8 mouse cellular contexts compared by ENCODE assay signal in the genomic region with DNA sequence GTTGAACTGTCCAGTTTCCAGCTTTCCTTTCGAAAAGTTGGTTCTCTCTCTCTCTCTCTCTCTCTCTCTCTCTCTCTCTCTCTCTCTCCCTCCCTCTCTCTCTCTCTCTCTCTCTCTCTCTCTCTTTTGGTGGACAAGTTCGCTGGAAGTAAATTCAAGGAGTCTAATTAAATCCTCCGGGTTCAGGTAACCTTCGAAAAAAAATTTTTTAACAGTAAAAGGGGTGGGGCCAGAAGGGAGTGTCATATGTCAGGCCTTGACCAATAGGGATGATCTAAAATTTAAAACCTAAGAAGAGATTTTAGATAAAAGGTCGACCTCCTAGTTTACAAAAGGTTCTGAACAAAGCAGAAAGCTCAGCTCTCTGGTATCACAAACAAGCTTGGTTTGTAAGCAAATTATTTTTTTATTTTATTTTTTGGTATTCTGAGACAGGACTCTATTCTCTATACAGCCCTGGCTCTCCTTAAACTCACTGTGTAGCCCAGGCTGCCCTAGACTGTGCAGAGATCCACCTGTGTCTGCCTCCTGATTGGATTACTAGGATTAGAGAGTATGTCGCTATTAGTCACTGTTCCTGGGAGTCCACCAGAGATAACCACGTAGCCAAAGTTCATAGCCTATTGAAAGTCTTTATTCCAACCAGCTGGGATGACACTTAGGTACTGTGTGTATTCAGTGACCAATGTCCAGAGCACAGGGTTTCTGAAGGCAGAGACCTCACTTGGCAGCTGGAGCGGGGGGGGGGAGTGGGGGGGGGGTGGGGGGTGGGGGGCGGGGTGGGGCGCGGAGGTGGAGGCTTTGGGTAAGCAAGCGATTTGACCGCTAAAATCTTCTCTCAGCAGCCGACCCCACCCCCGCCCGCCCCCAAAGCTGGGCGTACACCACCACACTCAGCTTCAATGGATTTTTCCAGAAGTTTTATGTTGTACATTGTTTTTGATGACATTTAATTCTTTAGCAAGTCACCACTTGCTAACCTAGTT. TPM values are rescaled to one million over a fixed set of nuclear protein-coding genes. Genes with fewer than 3 reads are reported as not detected.
DNase-seq lines count a peak whose midpoint lies in the region; ATAC-seq and TF ChIP-seq lines count a peak whose summit lies in the region.

No protein-coding gene starts in this region.

- dilution Hi-C loops in CH12.LX (cut with MboI; ENCODE audit: extremely low pct_ligation_motif_present, extremely low pct_unique_long_range_greater_than_20kb, low sequenced_read_pairs) = no loop called here

- ATAC-seq in activated CD4-positive, CD25-positive, alpha-beta regulatory T cell, adult 4 months = peak; percentile 71
- peak; percentile 62 for ATAC-seq in embryonic facial prominence, embryonic 14.5 days (ENCODE audit: low read depth)

- TF ChIP-seq CTCF in CH12.LX (conservative IDR thresholded peaks at IDR 0.05 in 1 of 2, IDR thresholded peaks at IDR 0.05 in 1 of 2; ENCODE audit: low read depth in 2 of 2, low read length in 2 of 2) = no peak

- 0 out of 2 replicates have a peak, but pooled peaks have one; percentile 40 for TF ChIP-seq EP300 in CH12.LX (IDR thresholded peaks at IDR 0.05; ENCODE audit: low read length)

- H3K4me2 ChIP-seq in CH12.LX (ENCODE audit: insufficient read depth, low read depth, poor library complexity, severe bottlenecking) = peak overlapping the region; percentile 97
- H3K4me2 ChIP-seq in embryonic facial prominence, embryonic 14.5 days (ENCODE audit: low read depth, low read length) = peak overlapping the region; percentile 79

- no peaks in the 10 kb centered on the region for H3K9me3 ChIP-seq in CH12.LX (replicated peaks; ENCODE audit: low read length)
- H3K9me3 ChIP-seq in embryonic facial prominence, embryonic 14.5 days (ENCODE audit: control insufficient read depth, low read length) = no peaks in the 10 kb centered on the region
- H3K9me3 ChIP-seq in midbrain, embryonic 10.5 days (replicated peaks) = 0 out of 2 replicates have a peak, but pooled peaks cover 4% of the 10 kb centered on the region

- peak overlapping the region; percentile 64 to 74 (median 74) for H3K4me3 ChIP-seq in CH12.LX (replicated peaks in 1 of 3; ENCODE audit: low read depth in 2 of 3, low read length in 2 of 3, poor library complexity in 1 of 3)
- H3K4me3 ChIP-seq in embryonic facial prominence, embryonic 14.5 days (ENCODE audit: low read depth, low read length) = peak overlapping the region; percentile 61
- peak overlapping the region; percentile 73 for H3K4me3 ChIP-seq in midbrain, embryonic 10.5 days

- no peak for TF ChIP-seq RAD21 in CH12.LX (IDR thresholded peaks at IDR 0.05; ENCODE audit: low read depth, low read length)

- peaks cover 27% of the 10 kb centered on the region for H3K79me2 ChIP-seq in CH12.LX (replicated peaks; ENCODE audit: control insufficient read depth, extremely low read depth, insufficient read depth, poor library complexity, severe bottlenecking)

- 5% methylated on average over 16 of the region's 17 CpGs for WGBS in embryonic facial prominence, embryonic 14.5 days
- 4% methylated on average over 15 of the region's 17 CpGs for WGBS in midbrain, embryonic 10.5 days

- H3K36me3 ChIP-seq in CH12.LX (replicated peaks in 1 of 2; ENCODE audit: control insufficient read depth in 1 of 2, insufficient read depth in 1 of 2, low read length in 1 of 2) = peaks cover 12 to 18% of the 10 kb centered on the region in 2 experiments
- H3K36me3 ChIP-seq in embryonic facial prominence, embryonic 14.5 days (ENCODE audit: control insufficient read depth, insufficient read depth, low read length) = peaks cover 22% of the 10 kb centered on the region
- H3K36me3 ChIP-seq in midbrain, embryonic 10.5 days = peaks cover 28% of the 10 kb centered on the region

- intact Hi-C loops in heart, postnatal 10 days (cut with DNase I) = no loop called here
- intact Hi-C loops in left cerebral cortex, postnatal 4 days (cut with DNase I) = no loop called here

- in situ Hi-C loops in CH12.LX (cut with MboI; ENCODE audit: low pct_ligation_motif_present, low pct_unique_long_range_greater_than_20kb, low sequenced_read_pairs) = no loop called here

- H3K27me3 ChIP-seq in CH12.LX (replicated peaks) = no peaks in the 10 kb centered on the region
- no peaks in the 10 kb centered on the region for H3K27me3 ChIP-seq in embryonic facial prominence, embryonic 14.5 days (replicated peaks; ENCODE audit: control insufficient read depth, insufficient read depth, low read length)
- no peaks in the 10 kb centered on the region for H3K27me3 ChIP-seq in midbrain, embryonic 10.5 days (ENCODE audit: low read depth, poor library complexity, severe bottlenecking)

- H3K9ac ChIP-seq in CH12.LX (ENCODE audit: insufficient read depth, low read depth) = peak overlapping the region; percentile 96
- peak overlapping the region; percentile 91 for H3K9ac ChIP-seq in embryonic facial prominence, embryonic 14.5 days (ENCODE audit: low read depth, low read length)

- TF ChIP-seq POLR2A in CH12.LX (IDR thresholded peaks at IDR 0.05; ENCODE audit: low read depth, low read length) = no peak; the same call in 1 of the 2 replicates

- peaks cover 0 to 27% of the 10 kb centered on the region in 2 experiments; a peak in 2 of 4 replicates for H3K4me1 ChIP-seq in CH12.LX (ENCODE audit: control insufficient read depth in 1 of 2, insufficient read depth in 2 of 2)
- H3K4me1 ChIP-seq in embryonic facial prominence, embryonic 14.5 days (ENCODE audit: control insufficient read depth, insufficient read depth, low read length) = peaks cover 10% of the 10 kb centered on the region
- H3K4me1 ChIP-seq in midbrain, embryonic 10.5 days = peaks cover 29% of the 10 kb centered on the region

- DNase-seq in CH12.LX (ENCODE audit: extremely low read depth) = peak; percentile 80
- DNase-seq in embryonic facial prominence, embryonic 14.5 days (ENCODE audit: low spot score) = peak; percentile 88
- DNase-seq in heart, postnatal 10 days = peak; percentile 70 to 80
- DNase-seq in kidney, postnatal 4 days = peak; percentile 26 to 75
- peak; percentile 60 for DNase-seq in midbrain, embryonic 10.5 days (ENCODE audit: low spot score)
- DNase-seq in thymus, postnatal 0 days (ENCODE audit: low spot score) = peak; percentile 80
- DNase-seq in left cerebral cortex, postnatal 4 days = no peak

- H3K27ac ChIP-seq in CH12.LX (ENCODE audit: insufficient read depth, low read depth) = peak overlapping the region; percentile 96
- peak overlapping the region; percentile 100 for H3K27ac ChIP-seq in embryonic facial prominence, embryonic 14.5 days (replicated peaks; ENCODE audit: low read depth, low read length)
- H3K27ac ChIP-seq in midbrain, embryonic 10.5 days (replicated peaks) = peak overlapping the region; percentile 96

TF ChIP-seq in CH12.LX, 34 proteins besides CTCF, POLR2A, EP300 and RAD21 (continues in another document):
- no peak for TF ChIP-seq ETS1 (conservative IDR thresholded peaks at IDR 0.05; ENCODE audit: low read depth, low read length)
- 0 out of 2 replicates have a peak, but pooled peaks have one; percentile 6 for TF ChIP-seq MAX (IDR thresholded peaks at IDR 0.05; ENCODE audit: low read length)
- TF ChIP-seq ZMIZ1 (IDR thresholded peaks at IDR 0.05; ENCODE audit: low read depth, low read length) = no peak
- TF ChIP-seq GABPA (IDR thresholded peaks at IDR 0.05; ENCODE audit: insufficient replicate concordance, low read depth, low read length) = no peak
- TF ChIP-seq TBP (conservative IDR thresholded peaks at IDR 0.05; ENCODE audit: low read depth, low read length) = 0 out of 2 replicates have a peak, but pooled peaks have one; percentile 40
- no peak for TF ChIP-seq UBTF (IDR thresholded peaks at IDR 0.05; ENCODE audit: low read depth, low read length)
- TF ChIP-seq JUND (conservative IDR thresholded peaks at IDR 0.05; ENCODE audit: low read depth, low read length) = no peak
- TF ChIP-seq POLR2AphosphoS2 (IDR thresholded peaks at IDR 0.05; ENCODE audit: low read depth, low read length) = peak; percentile 56; the same call in 1 of the 2 replicates
- TF ChIP-seq HCFC1 (IDR thresholded peaks at IDR 0.05; ENCODE audit: low read depth, low read length) = peak; percentile 12; the same call in 1 of the 2 replicates
- TF ChIP-seq USF2 (conservative IDR thresholded peaks at IDR 0.05; ENCODE audit: low read depth, low read length) = peak; percentile 69
- no peak for TF ChIP-seq ZKSCAN1 (IDR thresholded peaks at IDR 0.05; ENCODE audit: borderline replicate concordance, low read depth, low read length)
- no peak for TF ChIP-seq TCF12 (IDR thresholded peaks at IDR 0.05; ENCODE audit: low read depth, low read length)
- no peak for TF ChIP-seq KAT2A (IDR thresholded peaks at IDR 0.05; ENCODE audit: insufficient replicate concordance, low read length)
- no peak for TF ChIP-seq MAFK (IDR thresholded peaks at IDR 0.05; ENCODE audit: insufficient replicate concordance, low read length)
- TF ChIP-seq IRF4 (IDR thresholded peaks at IDR 0.05; ENCODE audit: low read depth, low read length) = peak; percentile 35; the same call in 1 of the 2 replicates
- peak; percentile 89; the same call in 1 of the 2 replicates for TF ChIP-seq MAZ (IDR thresholded peaks at IDR 0.05; ENCODE audit: low read depth, low read length)

RNA-seq across cellular contexts. Expression of a gene that starts 1.1 kb away (rescaled TPM):
- total RNA-seq in CH12.LX (2012; rRNA removed) (46.8 and 49.2 TPM in 2 replicates), CH12.LX (2014; rRNA removed) (81.1 and 82.0 TPM in 2 replicates)
- 28.3 and 35.7 TPM in 2 replicates for polyA plus RNA-seq in CH12.LX (2012; ENCODE audit: insufficient read length, low read depth)
- polyA plus RNA-seq in activated CD4-positive, CD25-positive, alpha-beta regulatory T cell, adult 4 months (2017; shearing (Covaris generic)) = 100 to 1,000 TPM; 172 to 177 TPM
- 32.4 and 33.9 TPM in 2 replicates for polyA plus RNA-seq in embryonic facial prominence, embryonic 14.5 days (2014; fragmentation: Nextera tagmentation; extraction: Ambion mirVana)
- total RNA-seq in heart, postnatal 10 days (2021) = 10 to 100 TPM; 65.7 to 68.1 TPM
- polyA plus RNA-seq in midbrain, embryonic 10.5 days (2016; fragmentation: Nextera tagmentation; extraction: Ambion mirVana) = 24.5 and 28.7 TPM in 2 replicates
- 99.4 and 118 TPM in 2 replicates for polyA plus RNA-seq in thymus, postnatal 0 days (2015; fragmentation: Nextera tagmentation; extraction: Ambion mirVana)
- total RNA-seq in left cerebral cortex, postnatal 4 days (2021) = 10 to 100 TPM; 25.7 to 38.9 TPM

RNA-seq across cellular contexts. Expression of a gene that starts 16.6 kb away (rescaled TPM):
- total RNA-seq in CH12.LX (2012; rRNA removed) = not detected in 2 replicates
- total RNA-seq in CH12.LX (2014; rRNA removed) = not detected in 2 replicates
- polyA plus RNA-seq in CH12.LX (2012; ENCODE audit: insufficient read length, low read depth) = 0.22 and 0.33 TPM in 2 replicates
- polyA plus RNA-seq in activated CD4-positive, CD25-positive, alpha-beta regulatory T cell, adult 4 months (2017; shearing (Covaris generic)) = not detected
- 0.13 and 0.22 TPM in 2 replicates for polyA plus RNA-seq in embryonic facial prominence, embryonic 14.5 days (2014; fragmentation: Nextera tagmentation; extraction: Ambion mirVana)
- total RNA-seq in heart, postnatal 10 days (2021) = under 1 TPM in 1 of 2 experiments, not detected in 1; 0.60 TPM
- polyA plus RNA-seq in midbrain, embryonic 10.5 days (2016; fragmentation: Nextera tagmentation; extraction: Ambion mirVana) = not detected in 2 replicates
- 0.14 and 0.35 TPM in 2 replicates for polyA plus RNA-seq in thymus, postnatal 0 days (2015; fragmentation: Nextera tagmentation; extraction: Ambion mirVana)
- total RNA-seq in left cerebral cortex, postnatal 4 days (2021) = not detected
